Mouse (Mus musculus) adrenal gland, postnatal 25 days (tissue): Measurements from ENCODE around the gene Tada2b. TPM values are rescaled to one million over a fixed set of nuclear protein-coding genes. Genes with fewer than 3 reads are reported as not detected.

ENCODE experiments used
- DNase-seq: peaks from one replicate; pipeline ENCODE4 v3.0.0; 2021; ENCODE audit warnings: mixed read lengths
- total RNA-seq: library from RNA; stranded (reverse); gene quantifications from 2 replicates; pipeline ENCODE4 v1.2.3, GENCODE M21; 2021

Tada2b gene
- total RNA-seq, 1 experiment from 2014 or later, result 34.1 TPM

- no peak for DNase-seq
Measured at GRCm38 (mm10) chr5:36446166-36446890, 37.8 kb downstream of the Tada2b start.

- DNase-seq, result no peak
Measured at GRCm38 (mm10) chr5:36445028-36445427, 39.1 kb downstream of the Tada2b start.

GRCm38 (mm10) chr5:36444611-36445010 lies 39.5 kb downstream of the Tada2b start:
- DNase-seq, result peak; percentile 17

- peak; percentile 48 for DNase-seq
Measured at GRCm38 (mm10) chr5:36440741-36441140, 43.3 kb downstream of the Tada2b start.

- DNase-seq, result no peak
Measured at GRCm38 (mm10) chr5:36436858-36437257, 47.2 kb downstream of the Tada2b start.

GRCm38 (mm10) chr5:36434398-36434967 lies 49.6 kb downstream of the Tada2b start:
- no peak for DNase-seq

GRCm38 (mm10) chr5:36431711-36432110 lies 52.4 kb downstream of the Tada2b start:
- DNase-seq, result no peak

- no peak for DNase-seq
Measured at GRCm38 (mm10) chr5:36429551-36429950, 54.5 kb downstream of the Tada2b start.

- peak; percentile 39 for DNase-seq
Measured at GRCm38 (mm10) chr5:36427831-36428230, 56.3 kb downstream of the Tada2b start.

- DNase-seq, result no peak
Measured at GRCm38 (mm10) chr5:36426404-36426803, 57.7 kb downstream of the Tada2b start.

- DNase-seq, result no peak
Measured at GRCm38 (mm10) chr5:36424676-36425075, 59.4 kb downstream of the Tada2b start.

Other genes with a start within 250 kb of the Tada2b start
- 13.2 and 13.4 TPM in 2 replicates for gene Sorcs2, start 86.1 kb downstream of the Tada2b start, total RNA-seq
- 68.9 and 70.2 TPM in 2 replicates for gene Grpel1, start 19.3 kb downstream of the Tada2b start, total RNA-seq
- 0.43 and 0.49 TPM in 2 replicates for gene Ccdc96, start 303 bp upstream of the Tada2b start, total RNA-seq
- gene Tbc1d14, start 109.0 kb upstream of the Tada2b start, total RNA-seq, result 31.5 and 42.4 TPM in 2 replicates
- gene D5Ertd579e, start 211.7 kb upstream of the Tada2b start, total RNA-seq, result 63.3 and 73.0 TPM in 2 replicates